9 mouse cellular contexts compared by ENCODE assay signal in genomic region chr12:117788513-117789011, GRCm38 (mm10). TPM values are rescaled to one million over a fixed set of nuclear protein-coding genes. Genes with fewer than 3 reads are reported as not detected.
A peak's percentile ranks its signal among the peaks of the same experiment; 100 is the strongest.
DNase-seq lines count a peak whose midpoint lies in the region; ATAC-seq and TF ChIP-seq lines count a peak whose summit lies in the region.
"Had no signal": no experiment of that assay in that cellular context is flagged by ENCODE, and none has a peak within 500 bp of the region (broad histone marks: within the 10 kb centered on the region; RNA-seq: fewer than 3 reads in every experiment).

No protein-coding gene starts in this region.

- H3K9me3 ChIP-seq in heart, postnatal 0 days (replicated peaks; ENCODE audit: control insufficient read depth, low read length) = no peaks in the 10 kb centered on the region
- no peaks in the 10 kb centered on the region for H3K9me3 ChIP-seq in embryonic facial prominence, embryonic 12.5 days
- H3K9me3 ChIP-seq in intestine, embryonic 15.5 days = no peaks in the 10 kb centered on the region

- no peaks in the 10 kb centered on the region for H3K36me3 ChIP-seq in heart, postnatal 0 days (replicated peaks; ENCODE audit: control insufficient read depth, insufficient read depth, low read length)
- H3K36me3 ChIP-seq in embryonic facial prominence, embryonic 12.5 days = no peaks in the 10 kb centered on the region
- H3K36me3 ChIP-seq in intestine, embryonic 15.5 days = no peaks in the 10 kb centered on the region

- no peak overlapping the region for H3K9ac ChIP-seq in heart, postnatal 0 days (replicated peaks; ENCODE audit: low read depth, low read length)
- H3K9ac ChIP-seq in embryonic facial prominence, embryonic 12.5 days = peak overlapping the region; percentile 39
- H3K9ac ChIP-seq in intestine, embryonic 15.5 days = peak overlapping the region; percentile 23; the same call in 1 of the 2 replicates

- no peak for TF ChIP-seq CTCF in heart, postnatal 0 days (IDR thresholded peaks at IDR 0.05; ENCODE audit: low read depth)

- H3K4me1 ChIP-seq in heart, postnatal 0 days (ENCODE audit: control insufficient read depth, insufficient read depth) = no peaks in the 10 kb centered on the region
- H3K4me1 ChIP-seq in embryonic facial prominence, embryonic 12.5 days = no peaks in the 10 kb centered on the region; the same call in 1 of the 2 replicates
- 0 out of 2 replicates have a peak, but pooled peaks cover 3% of the 10 kb centered on the region for H3K4me1 ChIP-seq in intestine, embryonic 15.5 days (replicated peaks)

- 11% methylated on average over 24 of the region's 24 CpGs for WGBS in heart, postnatal 0 days
- WGBS in embryonic facial prominence, embryonic 12.5 days = 5% methylated on average over 24 of the region's 24 CpGs
- 10% methylated on average over 24 of the region's 24 CpGs for WGBS in intestine, embryonic 15.5 days

- no peak for DNase-seq in heart, postnatal 0 days (ENCODE audit: low spot score)
- no peak for DNase-seq in heart, adult 8-10 months (ENCODE audit: low spot score)
- peak; percentile 52 for DNase-seq in neural tube, embryonic 10.5 days (ENCODE audit: extremely low spot score, low spot score)
- DNase-seq in urinary bladder, postnatal 25 days (ENCODE audit: low spot score) = no peak

- H3K27ac ChIP-seq in heart, postnatal 0 days (ENCODE audit: low read depth) = no peak overlapping the region
- no peak overlapping the region for H3K27ac ChIP-seq in embryonic facial prominence, embryonic 12.5 days
- H3K27ac ChIP-seq in intestine, embryonic 15.5 days = no peak overlapping the region

- H3K4me2 ChIP-seq in heart, postnatal 0 days (ENCODE audit: low read depth, low read length) = peak overlapping the region; percentile 50
- H3K4me2 ChIP-seq in embryonic facial prominence, embryonic 12.5 days (replicated peaks) = peak overlapping the region; percentile 48
- H3K4me2 ChIP-seq in intestine, embryonic 15.5 days (replicated peaks) = peak overlapping the region; percentile 63

- H3K27me3 ChIP-seq in heart, postnatal 0 days (ENCODE audit: control insufficient read depth, insufficient read depth, low read length) = no peaks in the 10 kb centered on the region
- no peaks in the 10 kb centered on the region for H3K27me3 ChIP-seq in embryonic facial prominence, embryonic 12.5 days
- H3K27me3 ChIP-seq in intestine, embryonic 15.5 days (replicated peaks) = no peaks in the 10 kb centered on the region
- H3K27me3 ChIP-seq: CH12.LX had no signal

- ATAC-seq in heart, postnatal 0 days (ENCODE audit: insufficient read depth, low read depth) = no peak; the same call in 1 of the 2 replicates
- ATAC-seq in embryonic facial prominence, embryonic 12.5 days (ENCODE audit: insufficient number of reproducible peaks, insufficient read depth, low FRiP score, low TSS enrichment) = peak; percentile 56; the same call in 1 of the 2 replicates
- no peak for ATAC-seq in intestine, embryonic 15.5 days
- ATAC-seq in megakaryocyte-erythroid progenitor cell, adult 5-6 weeks (replicated peaks; ENCODE audit: low FRiP score, low TSS enrichment, poor library complexity, severe bottlenecking) = no peak
- ATAC-seq in frontal cortex, adult (ENCODE audit: low TSS enrichment) = no peak

- TF ChIP-seq EP300 in heart, postnatal 0 days (IDR thresholded peaks at IDR 0.05; ENCODE audit: low read depth) = no peak

- H3K4me3 ChIP-seq in heart, postnatal 0 days (ENCODE audit: low read depth, low read length) = peak overlapping the region; percentile 25
- peak overlapping the region; percentile 29 for H3K4me3 ChIP-seq in embryonic facial prominence, embryonic 12.5 days
- peak overlapping the region; percentile 23 for H3K4me3 ChIP-seq in intestine, embryonic 15.5 days (replicated peaks)

RNA-seq across cellular contexts. Expression of gene Cdca7l, which starts 15.5 kb away (rescaled TPM):
- 1.4 and 2.7 TPM in 2 replicates for total RNA-seq in heart, postnatal 0 days (2014; rRNA removed; ENCODE audit: low replicate concordance)
- 3.7 and 4.1 TPM in 2 replicates for polyA plus RNA-seq in heart, postnatal 0 days (2015; fragmentation: Nextera tagmentation; extraction: Ambion mirVana)
- total RNA-seq in heart, adult 8-10 months (2022) = under 1 TPM in 3 of 4 experiments, not detected in 1; 0.25 to 0.43 (median 0.35) TPM
- 34.1 and 34.6 TPM in 2 replicates for polyA plus RNA-seq in embryonic facial prominence, embryonic 12.5 days (2016; fragmentation: Nextera tagmentation; extraction: Ambion mirVana)
- 41.2 and 42.4 TPM in 2 replicates for polyA plus RNA-seq in intestine, embryonic 15.5 days (2015; fragmentation: Nextera tagmentation; extraction: Ambion mirVana)
- 52.3 and 91.9 TPM in 2 replicates for total RNA-seq in megakaryocyte-erythroid progenitor cell, adult 5-6 weeks (2014; fragmentation: Nextera tagmentation)
- total RNA-seq in megakaryocyte-erythroid progenitor cell, adult 5-6 weeks (2017) = 143 and 164 TPM in 2 replicates

Comparison
In these comparisons a context has a peak if more than half of its experiments do, and no peak if none do; other contexts are left out.
1. RNA of gene Cdca7l, which starts 15.5 kb away (total RNA-seq): 52.3 to 164 TPM in megakaryocyte-erythroid progenitor cell, adult 5-6 weeks; 1.4 to 2.7 TPM in heart, postnatal 0 days and 0.25 to 0.43 TPM in heart, adult 8-10 months; every median in the first group is over 10 times any median in the second.
2. Peak in every context shown above with its lines, with median percentiles within 50 percentile points of each other: H3K4me2 ChIP-seq and H3K4me3 ChIP-seq.